Mouse (Mus musculus) embryonic facial prominence, embryonic 12.5 days (tissue): ENCODE measurements around the gene Diexf. TPM values are rescaled to one million over a fixed set of nuclear protein-coding genes. Genes with fewer than 3 reads are reported as not detected.
A peak's percentile ranks its signal among the peaks of the same experiment; 100 is the strongest.

Experiments
- ATAC-seq: fragments of 200-750 bp; cut with Nextera tagmentation; 2 replicates; pipeline ENCODE4 v1.8.0; 2017; ENCODE audit not compliant: insufficient number of reproducible peaks, insufficient read depth, low FRiP score, low TSS enrichment
- H3K27ac ChIP-seq: fragments of 300-500 bp; sonication (generic); 2 replicates; pipeline ENCODE4 v1.5.1; 2016; ENCODE audit warnings: mild to moderate bottlenecking
- H3K27me3 ChIP-seq: fragments of 300-500 bp; sonication (generic); 2 replicates; pipeline ENCODE4 v1.6.1; 2016; ENCODE audit warnings: mild to moderate bottlenecking, moderate library complexity
- H3K36me3 ChIP-seq: fragments of 300-500 bp; sonication (generic); 2 replicates; pipeline ENCODE4 v1.6.1; 2016; ENCODE audit warnings: mild to moderate bottlenecking
- H3K4me1 ChIP-seq: fragments of 300-500 bp; sonication (generic); 2 replicates; pipeline ENCODE4 v1.6.1; 2016
- H3K4me2 ChIP-seq: fragments of 300-500 bp; sonication (generic); replicated peaks from 2 replicates; pipeline ENCODE4 v1.6.1; 2016; ENCODE audit warnings: mild to moderate bottlenecking, moderate library complexity
- H3K4me3 ChIP-seq: fragments of 300-500 bp; sonication (generic); 2 replicates; pipeline ENCODE4 v1.5.1; 2016; ENCODE audit warnings: mild to moderate bottlenecking
- H3K9ac ChIP-seq: fragments of 300-500 bp; sonication (generic); 2 replicates; pipeline ENCODE4 v1.6.1; 2016; ENCODE audit warnings: mild to moderate bottlenecking, moderate library complexity
- H3K9me3 ChIP-seq: fragments of 300-500 bp; sonication (generic); 2 replicates; pipeline ENCODE4 v1.6.1; 2016; ENCODE audit warnings: mild to moderate bottlenecking, moderate library complexity
- WGBS: fragments of 180-500 bp; shearing (Covaris S2); methylation state at CpG from one replicate; pipeline ENCODE4 v1.1.7; 2016; 5-methylcytosine and 5-hydroxymethylcytosine counted together
- polyA plus RNA-seq: library from polyadenylated mRNA; unstranded; fragments of >200 nt; fragmentation: Nextera tagmentation; extraction: Ambion mirVana; gene quantifications from 2 replicates; pipeline ENCODE4 v1.2.1, GENCODE M21; 2016

Diexf gene
- polyA plus RNA-seq, 1 experiment from 2014 or later, result 9.0 TPM

GRCm38 (mm10) chr1:193085541-193086020, 44.5 kb downstream of the Diexf start:
- no peaks in the 10 kb centered on the region for H3K9me3 ChIP-seq
- 74% methylated on average over 5 of the region's 5 CpGs for WGBS
- no peaks in the 10 kb centered on the region for H3K36me3 ChIP-seq
- no peaks in the 10 kb centered on the region for H3K27me3 ChIP-seq
- no peak for ATAC-seq
- no peak overlapping the region for H3K9ac ChIP-seq
- H3K4me1 ChIP-seq, result peaks cover 18% of the 10 kb centered on the region; the same call in 1 of the 2 replicates
- no peak overlapping the region for H3K4me3 ChIP-seq
- no peak overlapping the region for H3K27ac ChIP-seq
- no peak overlapping the region for H3K4me2 ChIP-seq

GRCm38 (mm10) chr1:193084016-193084415, 46.1 kb downstream of the Diexf start:
- H3K36me3 ChIP-seq, result no peaks in the 10 kb centered on the region
- no peak overlapping the region for H3K9ac ChIP-seq
- no peaks in the 10 kb centered on the region for H3K27me3 ChIP-seq
- 93% methylated on average over 1 of the region's 1 CpGs for WGBS
- no peak overlapping the region for H3K4me3 ChIP-seq
- no peaks in the 10 kb centered on the region for H3K9me3 ChIP-seq
- H3K27ac ChIP-seq, result no peak overlapping the region
- peaks cover 18% of the 10 kb centered on the region; the same call in 1 of the 2 replicates for H3K4me1 ChIP-seq
- no peak for ATAC-seq
- H3K4me2 ChIP-seq, result no peak overlapping the region

- Histone ChIP-seq H3K36me3 (no peaks in the 10 kb centered on the region), H3K4me1 (peaks cover 18% of the 10 kb centered on the region; the same call in 1 of the 2 replicates), H3K4me3 (no peak overlapping the region), H3K9me3 (no peaks in the 10 kb centered on the region), H3K27me3 (no peaks in the 10 kb centered on the region), H3K9ac (no peak overlapping the region), H3K4me2 (no peak overlapping the region), H3K27ac (no peak overlapping the region)
- ATAC-seq, result no peak
- 59% methylated on average over 7 of the region's 7 CpGs for WGBS
Measured at GRCm38 (mm10) chr1:193083051-193083450, 47.0 kb downstream of the Diexf start.

- H3K4me3 ChIP-seq, result no peak overlapping the region
- no peaks in the 10 kb centered on the region for H3K9me3 ChIP-seq
- WGBS, result 53% methylated on average over 10 of the region's 10 CpGs
- peak overlapping the region; percentile 36; the same call in 1 of the 2 replicates for H3K27ac ChIP-seq
- no peak for ATAC-seq
- H3K9ac ChIP-seq, result no peak overlapping the region
- no peak overlapping the region for H3K4me2 ChIP-seq
- no peaks in the 10 kb centered on the region for H3K27me3 ChIP-seq
- H3K4me1 ChIP-seq, result peaks cover 17% of the 10 kb centered on the region; the same call in 1 of the 2 replicates
- H3K36me3 ChIP-seq, result no peaks in the 10 kb centered on the region
Measured at GRCm38 (mm10) chr1:193082311-193082921, 47.7 kb downstream of the Diexf start.

GRCm38 (mm10) chr1:193062618-193063017, 67.5 kb downstream of the Diexf start:
- H3K4me1 ChIP-seq, result no peaks in the 10 kb centered on the region
- H3K36me3 ChIP-seq, result no peaks in the 10 kb centered on the region
- no peaks in the 10 kb centered on the region for H3K9me3 ChIP-seq
- H3K4me2 ChIP-seq, result no peak overlapping the region
- ATAC-seq, result no peak
- WGBS, result 92% methylated on average over 3 of the region's 3 CpGs
- no peaks in the 10 kb centered on the region for H3K27me3 ChIP-seq
- no peak overlapping the region for H3K4me3 ChIP-seq
- no peak overlapping the region for H3K9ac ChIP-seq
- no peak overlapping the region for H3K27ac ChIP-seq

GRCm38 (mm10) chr1:193060167-193060566, 69.9 kb downstream of the Diexf start:
- no peak for ATAC-seq
- Histone ChIP-seq H3K27me3 (no peaks in the 10 kb centered on the region), H3K4me3 (no peak overlapping the region), H3K27ac (no peak overlapping the region), H3K4me2 (no peak overlapping the region), H3K9me3 (no peaks in the 10 kb centered on the region), H3K4me1 (0 out of 2 replicates have a peak, but pooled peaks cover under 1% of the 10 kb centered on the region), H3K9ac (no peak overlapping the region), H3K36me3 (no peaks in the 10 kb centered on the region)
- WGBS, result 88% methylated on average over 2 of the region's 2 CpGs

GRCm38 (mm10) chr1:193059596-193059995, 70.5 kb downstream of the Diexf start:
- no peaks in the 10 kb centered on the region for H3K27me3 ChIP-seq
- 0 out of 2 replicates have a peak, but pooled peaks cover 6% of the 10 kb centered on the region for H3K4me1 ChIP-seq
- no peak for ATAC-seq
- no peak overlapping the region for H3K27ac ChIP-seq
- H3K9ac ChIP-seq, result no peak overlapping the region
- H3K36me3 ChIP-seq, result no peaks in the 10 kb centered on the region
- H3K4me3 ChIP-seq, result no peak overlapping the region
- H3K4me2 ChIP-seq, result no peak overlapping the region
- WGBS, result 74% methylated on average over 5 of the region's 5 CpGs
- H3K9me3 ChIP-seq, result no peaks in the 10 kb centered on the region

GRCm38 (mm10) chr1:193054401-193054800, 75.7 kb downstream of the Diexf start:
- no peaks in the 10 kb centered on the region for H3K27me3 ChIP-seq
- no peak overlapping the region for H3K9ac ChIP-seq
- no peak overlapping the region for H3K4me3 ChIP-seq
- H3K36me3 ChIP-seq, result no peaks in the 10 kb centered on the region
- 44% methylated on average over 5 of the region's 5 CpGs for WGBS
- no peak overlapping the region for H3K27ac ChIP-seq
- H3K4me2 ChIP-seq, result no peak overlapping the region
- H3K4me1 ChIP-seq, result peaks cover 12% of the 10 kb centered on the region; the same call in 1 of the 2 replicates
- H3K9me3 ChIP-seq, result no peaks in the 10 kb centered on the region
- ATAC-seq, result no peak

GRCm38 (mm10) chr1:193053065-193053464, 77.0 kb downstream of the Diexf start:
- Histone ChIP-seq H3K4me2 (no peak overlapping the region), H3K4me3 (no peak overlapping the region), H3K36me3 (no peaks in the 10 kb centered on the region), H3K4me1 (peaks cover 12% of the 10 kb centered on the region; the same call in 1 of the 2 replicates), H3K27ac (no peak overlapping the region), H3K27me3 (0 out of 2 replicates have a peak, but pooled peaks cover 2% of the 10 kb centered on the region), H3K9ac (no peak overlapping the region), H3K9me3 (no peaks in the 10 kb centered on the region)
- no peak for ATAC-seq
- 74% methylated on average over 5 of the region's 5 CpGs for WGBS

GRCm38 (mm10) chr1:193047616-193048015, 82.5 kb downstream of the Diexf start:
- Histone ChIP-seq H3K27me3 (0 out of 2 replicates have a peak, but pooled peaks cover 2% of the 10 kb centered on the region), H3K9me3 (no peaks in the 10 kb centered on the region), H3K4me3 (no peak overlapping the region), H3K27ac (no peak overlapping the region), H3K36me3 (no peaks in the 10 kb centered on the region), H3K4me1 (no peaks in the 10 kb centered on the region), H3K9ac (no peak overlapping the region), H3K4me2 (no peak overlapping the region)
- WGBS, result 89% methylated on average over 4 of the region's 4 CpGs
- ATAC-seq, result no peak

GRCm38 (mm10) chr1:193042760-193043295, 87.2 kb downstream of the Diexf start:
- WGBS, result 67% methylated on average over 3 of the region's 3 CpGs

More at GRCm38 (mm10) chr1:193042760-193043295, 87.2 kb downstream of the Diexf start:
- H3K27me3 ChIP-seq, result no peaks in the 10 kb centered on the region
- H3K4me3 ChIP-seq, result no peak overlapping the region
- no peak overlapping the region for H3K27ac ChIP-seq
- no peaks in the 10 kb centered on the region for H3K36me3 ChIP-seq
- no peaks in the 10 kb centered on the region for H3K9me3 ChIP-seq
- H3K9ac ChIP-seq, result no peak overlapping the region
- ATAC-seq, result no peak
- H3K4me1 ChIP-seq, result no peaks in the 10 kb centered on the region
- no peak overlapping the region for H3K4me2 ChIP-seq
